Mouse (Mus musculus) stomach, postnatal 0 days (tissue): Measurements from ENCODE around the gene Kcnd3. TPM values are rescaled to one million over a fixed set of nuclear protein-coding genes. Genes with fewer than 3 reads are reported as not detected.

Experiments
- ATAC-seq: fragments of 200-750 bp; cut with Nextera tagmentation; 2 replicates; pipeline ENCODE4 v1.8.0; 2017; ENCODE audit not compliant: low FRiP score, low TSS enrichment
- DNase-seq: peaks from one replicate; pipeline ENCODE4 v3.0.0-alpha.2; 2016; ENCODE audit warnings: low spot score
- H3K27ac ChIP-seq: fragments of 300-500 bp; sonication (generic); replicated peaks from 2 replicates; pipeline ENCODE4 v1.5.1; 2014; ENCODE audit warnings: mild to moderate bottlenecking, control low read depth
- H3K27me3 ChIP-seq: fragments of 300-500 bp; sonication (generic); 2 replicates; pipeline ENCODE4 v1.6.1; 2014; ENCODE audit warnings: low read length; ENCODE audit not compliant: control insufficient read depth, insufficient read depth
- H3K36me3 ChIP-seq: fragments of 300-500 bp; sonication (generic); 2 replicates; pipeline ENCODE4 v1.6.1; 2014; ENCODE audit warnings: low read length, mixed read lengths; ENCODE audit not compliant: control insufficient read depth, insufficient read depth
- H3K4me1 ChIP-seq: fragments of 300-500 bp; sonication (generic); replicated peaks from 2 replicates; pipeline ENCODE4 v1.6.1; 2014; ENCODE audit warnings: antibody characterized with exemption; ENCODE audit not compliant: control insufficient read depth, insufficient read depth
- H3K4me2 ChIP-seq: fragments of 300-500 bp; sonication (generic); replicated peaks from 2 replicates; pipeline ENCODE4 v1.6.1; 2014; ENCODE audit warnings: low read depth, mild to moderate bottlenecking, control low read depth, moderate library complexity
- H3K4me3 ChIP-seq: fragments of 300-500 bp; sonication (generic); 2 replicates; pipeline ENCODE4 v1.5.1; 2014; ENCODE audit warnings: low read depth, low read length, control low read depth
- H3K9ac ChIP-seq: fragments of 300-500 bp; sonication (generic); 2 replicates; pipeline ENCODE4 v1.6.1; 2014; ENCODE audit warnings: mild to moderate bottlenecking, low read length, control low read depth, mixed read lengths
- H3K9me3 ChIP-seq: fragments of 300-500 bp; sonication (generic); 2 replicates; pipeline ENCODE4 v1.6.1; 2016; ENCODE audit warnings: low read length; ENCODE audit not compliant: control insufficient read depth
- CTCF ChIP-seq: IDR thresholded peaks from 2 replicates; pipeline ENCODE4 v1.5.1; 2016; ENCODE audit warnings: antibody characterized with exemption, low read depth, mild to moderate bottlenecking, moderate library complexity
- EP300 ChIP-seq: optimal IDR thresholded peaks from 2 replicates; pipeline ENCODE3; 2016; ENCODE audit warnings: antibody characterized with exemption
- WGBS: fragments of 180-500 bp; shearing (Covaris S2); extraction: QIAGEN DNeasy Blood & Tissue Kit; methylation state at CpG from one replicate; pipeline ENCODE4 v1.1.7; 2014; 5-methylcytosine and 5-hydroxymethylcytosine counted together
- polyA plus RNA-seq: library from polyadenylated mRNA; unstranded; fragments of >200 nt; fragmentation: Nextera tagmentation; extraction: Ambion mirVana; gene quantifications from 2 replicates; pipeline ENCODE4 v1.2.1, GENCODE M21; 2015

Kcnd3 gene
- polyA plus RNA-seq, 1 experiment from 2014 or later, result 2.4 TPM

GRCm38 (mm10) chr3:105703571-105703970 is 251.4 kb downstream of the Kcnd3 start:
- ATAC-seq, result no peak
- H3K4me2 ChIP-seq, result no peak overlapping the region
- no peaks in the 10 kb centered on the region for H3K27me3 ChIP-seq
- no peaks in the 10 kb centered on the region for H3K9me3 ChIP-seq
- H3K4me3 ChIP-seq, result no peak overlapping the region
- 68% methylated on average over 6 of the region's 6 CpGs for WGBS
- no peak for TF ChIP-seq CTCF
- no peak for TF ChIP-seq EP300
- H3K36me3 ChIP-seq, result no peaks in the 10 kb centered on the region
- H3K4me1 ChIP-seq, result no peaks in the 10 kb centered on the region; the same call in none of the 2 replicates
- no peak overlapping the region for H3K27ac ChIP-seq
- no peak overlapping the region for H3K9ac ChIP-seq
- DNase-seq, result no peak

- H3K36me3 ChIP-seq, result no peaks in the 10 kb centered on the region
- H3K4me1 ChIP-seq, result no peaks in the 10 kb centered on the region; the same call in none of the 2 replicates
- no peak for TF ChIP-seq CTCF
- no peak for TF ChIP-seq EP300
Measured at GRCm38 (mm10) chr3:105704031-105705008, 252.2 kb downstream of the Kcnd3 start, which contains the start of gene Inka2. Gene Inka2 (plus strand): TSS chr3:105704599.

GRCm38 (mm10) chr3:105705061-105705549 is 253.0 kb downstream of the Kcnd3 start:
- Histone ChIP-seq H3K36me3 (no peaks in the 10 kb centered on the region), H3K4me3 (peak overlapping the region; percentile 61), H3K4me1 (peaks cover under 1% of the 10 kb centered on the region), H3K4me2 (peak overlapping the region; percentile 90), H3K9ac (peak overlapping the region; percentile 64), H3K27ac (peak overlapping the region; percentile 71), H3K9me3 (no peaks in the 10 kb centered on the region), H3K27me3 (no peaks in the 10 kb centered on the region)
- DNase-seq (peak; percentile 71), ATAC-seq (peak; percentile 68)
- no peak for TF ChIP-seq CTCF
- no peak for TF ChIP-seq EP300
- 1% methylated on average over 28 of the region's 28 CpGs for WGBS

More at GRCm38 (mm10) chr3:105704031-105705008, 252.2 kb downstream of the Kcnd3 start, which contains the start of gene Inka2:
- Histone ChIP-seq H3K9me3 (no peaks in the 10 kb centered on the region), H3K9ac (peak within 1 kb of the TSS; percentile 64), H3K4me2 (peak within 1 kb of the TSS; percentile 90), H3K27me3 (no peaks in the 10 kb centered on the region), H3K27ac (peak within 1 kb of the TSS; percentile 76), H3K4me3 (peak within 1 kb of the TSS; percentile 61)
- peak; percentile 78 for DNase-seq
- 9% methylated on average over 39 of the region's 43 CpGs for WGBS
- peak; percentile 89 for ATAC-seq

GRCm38 (mm10) chr3:105705561-105705960 is 253.4 kb downstream of the Kcnd3 start:
- peak overlapping the region; percentile 25; the same call in 1 of the 2 replicates for H3K27ac ChIP-seq
- no peaks in the 10 kb centered on the region for H3K36me3 ChIP-seq
- no peaks in the 10 kb centered on the region for H3K27me3 ChIP-seq
- ATAC-seq, result no peak
- TF ChIP-seq EP300, result no peak
- TF ChIP-seq CTCF, result no peak
- WGBS, result 34% methylated on average over 3 of the region's 3 CpGs
- peak overlapping the region; percentile 90 for H3K4me2 ChIP-seq
- H3K9me3 ChIP-seq, result no peaks in the 10 kb centered on the region
- H3K9ac ChIP-seq, result peak overlapping the region; percentile 64
- peak overlapping the region; percentile 61 for H3K4me3 ChIP-seq
- no peak for DNase-seq
- H3K4me1 ChIP-seq, result peaks cover 2% of the 10 kb centered on the region

GRCm38 (mm10) chr3:105706366-105707020 is 254.4 kb downstream of the Kcnd3 start:
- peak overlapping the region; percentile 64; the same call in 1 of the 2 replicates for H3K9ac ChIP-seq
- H3K27ac ChIP-seq, result no peak overlapping the region
- H3K36me3 ChIP-seq, result no peaks in the 10 kb centered on the region
- no peak for DNase-seq
- 44% methylated on average over 4 of the region's 4 CpGs for WGBS
- no peak for ATAC-seq
- peak overlapping the region; percentile 90 for H3K4me2 ChIP-seq
- peaks cover 2% of the 10 kb centered on the region for H3K4me1 ChIP-seq
- H3K9me3 ChIP-seq, result no peaks in the 10 kb centered on the region
- peak overlapping the region; percentile 61 for H3K4me3 ChIP-seq
- TF ChIP-seq EP300, result no peak
- no peaks in the 10 kb centered on the region for H3K27me3 ChIP-seq
